Mouse (Mus musculus) cerebellum, postnatal 4 days (tissue): ENCODE results near the gene Gm15056.

Experiments used
- DNase-seq, 2 experiments: peaks; one replicate each; pipeline ENCODE4 v3.0.0; 2022; ENCODE audit warnings: low spot score in 2 of 2, mixed read lengths in 1 of 2

Gene Gm15056

GRCm38 (mm10) chr8:20902527-20902926 is at the start of gene Gm15056:
TSS of gene Gm15056 (minus strand) at chr8:20902627.
- no peak for DNase-seq

GRCm38 (mm10) chr8:20944610-20945009 is 42.2 kb upstream of the Gm15056 start, which contains the start of gene AY761185:
TSS of gene AY761185 (minus strand) at chr8:20944710.
- no peak for DNase-seq

GRCm38 (mm10) chr8:20921971-20922370 is 19.5 kb upstream of the Gm15056 start, which contains the start of gene Gm6040:
TSS of gene Gm6040 (minus strand) at chr8:20922071.
- no peak for DNase-seq

- no peak for DNase-seq
Measured at GRCm38 (mm10) chr8:20912288-20912687, 9.9 kb upstream of the Gm15056 start.

- DNase-seq = no peak
Measured at GRCm38 (mm10) chr8:20908256-20908655, 5.8 kb upstream of the Gm15056 start.

- DNase-seq = no peak
Measured at GRCm38 (mm10) chr8:20907119-20907518, 4.7 kb upstream of the Gm15056 start.

GRCm38 (mm10) chr8:20892369-20892768 is 10.1 kb downstream of the Gm15056 start, which contains the start of gene Defb33:
TSS of gene Defb33 (plus strand) at chr8:20892669.
- DNase-seq = no peak

- no peak for DNase-seq
Measured at GRCm38 (mm10) chr8:20874608-20875007, 27.8 kb downstream of the Gm15056 start.
